Mouse (Mus musculus) MEL (cell line): ENCODE measurements around the gene Dytn. TPM values are rescaled to one million over a fixed set of nuclear protein-coding genes. Genes with fewer than 3 reads are reported as not detected.

ENCODE experiments used
- DNase-seq: peaks from one replicate; pipeline ENCODE4 v3.0.0; 2011; ENCODE audit warnings: low read depth, low spot score
- H3K27ac ChIP-seq: 2 replicates; pipeline ENCODE4 v1.5.1; 2012; ENCODE audit warnings: low read depth, mild to moderate bottlenecking, control low read depth, low read length, moderate library complexity; ENCODE audit not compliant: control insufficient read depth
- H3K27me3 ChIP-seq, 2 experiments: fragments of 150-350 bp in 1 of 2; sonication (generic) in 1 of 2; 2 replicates each; pipeline ENCODE4 v1.6.1; 2012; ENCODE audit warnings: low read length in 2 of 2, mild to moderate bottlenecking in 2 of 2, improper control_type of control experiment in 1 of 2, moderate library complexity in 1 of 2; ENCODE audit not compliant: insufficient read depth in 2 of 2, control insufficient read depth in 1 of 2
- H3K36me3 ChIP-seq, 2 experiments: 2 replicates each; pipeline ENCODE4 v1.6.1; 2012 to 2014; ENCODE audit warnings: low read length in 2 of 2, improper control_type of control experiment in 1 of 2, inconsistent platforms in 1 of 2, mild to moderate bottlenecking in 1 of 2; ENCODE audit not compliant: insufficient read depth in 2 of 2, control insufficient read depth in 1 of 2
- H3K4me1 ChIP-seq, 2 experiments: fragments of 150-350 bp in 1 of 2; sonication (generic) in 1 of 2; 2 replicates each; pipeline ENCODE4 v1.6.1; 2012; ENCODE audit warnings: low read length in 2 of 2, improper control_type of control experiment in 1 of 2, mild to moderate bottlenecking in 1 of 2; ENCODE audit not compliant: insufficient read depth in 2 of 2, control insufficient read depth in 1 of 2
- H3K4me3 ChIP-seq, 2 experiments: fragments of 150-350 bp in 1 of 2; sonication (generic) in 1 of 2; 2 replicates each; pipeline ENCODE4 v1.5.1; 2012; ENCODE audit warnings: low read depth in 2 of 2, low read length in 2 of 2, mild to moderate bottlenecking in 2 of 2, moderate library complexity in 2 of 2, control low read depth in 1 of 2, improper control_type of control experiment in 1 of 2; ENCODE audit not compliant: control insufficient read depth in 1 of 2, insufficient read depth in 1 of 2
- H3K79me2 ChIP-seq: 2 replicates; pipeline ENCODE4 v1.6.1; 2012; ENCODE audit warnings: mild to moderate bottlenecking, low read length, moderate library complexity; ENCODE audit not compliant: control insufficient read depth, poor library complexity, insufficient read depth
- H3K9ac ChIP-seq: 2 replicates; pipeline ENCODE4 v1.6.1; 2012; ENCODE audit warnings: low read depth, mild to moderate bottlenecking, control low read depth, low read length, moderate library complexity; ENCODE audit not compliant: control insufficient read depth, poor library complexity, severe bottlenecking
- H3K9me3 ChIP-seq: fragments of 150-350 bp; sonication (generic); replicated peaks from 2 replicates; pipeline ENCODE4 v1.6.1; 2012; ENCODE audit warnings: mild to moderate bottlenecking, low read length, improper control_type of control experiment, moderate library complexity; ENCODE audit not compliant: insufficient read depth
- BHLHE40 ChIP-seq: IDR thresholded peaks from 2 replicates; pipeline ENCODE4 v1.6.1; 2012; ENCODE audit warnings: low read depth, mild to moderate bottlenecking, inconsistent platforms, low read length, improper control_type of control experiment, borderline replicate concordance
- ETS1 ChIP-seq: IDR thresholded peaks from 2 replicates; pipeline ENCODE4 v1.6.1; 2012; ENCODE audit warnings: low read depth, mild to moderate bottlenecking, inconsistent platforms, low read length, improper control_type of control experiment, moderate library complexity
- GATA1 ChIP-seq: IDR thresholded peaks from 2 replicates; pipeline ENCODE4 v1.6.1; 2011; ENCODE audit warnings: low read depth, low read length, improper control_type of control experiment
- KAT2A ChIP-seq: conservative IDR thresholded peaks from 2 replicates; pipeline ENCODE4 v1.6.1; 2012; ENCODE audit warnings: low read depth, low read length, improper control_type of control experiment, inconsistent platforms
- MAFK ChIP-seq: IDR thresholded peaks from 2 replicates; pipeline ENCODE4 v1.6.1; 2011; ENCODE audit warnings: low read depth, mild to moderate bottlenecking, low read length, improper control_type of control experiment, borderline replicate concordance
- MAX ChIP-seq: IDR thresholded peaks from 2 replicates; pipeline ENCODE4 v1.6.1; 2011; ENCODE audit warnings: low read length, improper control_type of control experiment
- MAZ ChIP-seq: IDR thresholded peaks from 2 replicates; pipeline ENCODE4 v1.6.1; 2012; ENCODE audit warnings: low read depth, mild to moderate bottlenecking, inconsistent platforms, low read length, improper control_type of control experiment
- MEF2A ChIP-seq: IDR thresholded peaks from 2 replicates; pipeline ENCODE4 v1.6.1; 2014; ENCODE audit warnings: low read depth, mild to moderate bottlenecking, inconsistent platforms, low read length, improper control_type of control experiment; ENCODE audit not compliant: poor library complexity, insufficient replicate concordance, severe bottlenecking; ENCODE audit errors: extremely low read depth
- MXI1 ChIP-seq: IDR thresholded peaks from 2 replicates; pipeline ENCODE4 v1.6.1; 2011; ENCODE audit warnings: mild to moderate bottlenecking, low read depth, low read length, improper control_type of control experiment
- NRF1 ChIP-seq: IDR thresholded peaks from 2 replicates; pipeline ENCODE4 v1.6.1; 2014; ENCODE audit warnings: low read depth, mild to moderate bottlenecking, inconsistent platforms, low read length, improper control_type of control experiment, moderate library complexity; ENCODE audit not compliant: poor library complexity, insufficient read depth, severe bottlenecking
- RAD21 ChIP-seq: IDR thresholded peaks from 2 replicates; pipeline ENCODE4 v1.6.1; 2011; ENCODE audit warnings: mild to moderate bottlenecking, low read depth, low read length, improper control_type of control experiment
- USF1 ChIP-seq: IDR thresholded peaks from 2 replicates; pipeline ENCODE4 v1.6.1; 2014; ENCODE audit warnings: low read depth, mild to moderate bottlenecking, inconsistent platforms, low read length, improper control_type of control experiment, moderate library complexity
- ZKSCAN1 ChIP-seq: IDR thresholded peaks from 2 replicates; pipeline ENCODE4 v1.6.1; 2012; ENCODE audit warnings: low read depth, mild to moderate bottlenecking, inconsistent platforms, low read length, improper control_type of control experiment, moderate library complexity
- polyA plus RNA-seq, 2 experiments: library from polyadenylated mRNA; stranded (reverse) in 1 of 2; unstranded in 1 of 2; fragments of >175 nt in 1 of 2; fragments of >200 nt in 1 of 2; gene quantifications; 2 replicates each; pipeline versions ENCODE4 v1.2.1 to v1.2.4; 2012; ENCODE audit warnings: low replicate concordance in 2 of 2, low read depth in 1 of 2; ENCODE audit not compliant: insufficient read length in 2 of 2, insufficient read depth in 1 of 2, missing spikeins in 1 of 2
- total RNA-seq: library from RNA; depleted of rRNA; stranded (reverse); fragments of 300-350 nt; gene quantifications from 2 replicates; pipeline ENCODE4 v1.2.3, GENCODE M21; 2012

Gene Dytn
- total and polyA plus RNA-seq, 3 experiments: not detected

DNA sequence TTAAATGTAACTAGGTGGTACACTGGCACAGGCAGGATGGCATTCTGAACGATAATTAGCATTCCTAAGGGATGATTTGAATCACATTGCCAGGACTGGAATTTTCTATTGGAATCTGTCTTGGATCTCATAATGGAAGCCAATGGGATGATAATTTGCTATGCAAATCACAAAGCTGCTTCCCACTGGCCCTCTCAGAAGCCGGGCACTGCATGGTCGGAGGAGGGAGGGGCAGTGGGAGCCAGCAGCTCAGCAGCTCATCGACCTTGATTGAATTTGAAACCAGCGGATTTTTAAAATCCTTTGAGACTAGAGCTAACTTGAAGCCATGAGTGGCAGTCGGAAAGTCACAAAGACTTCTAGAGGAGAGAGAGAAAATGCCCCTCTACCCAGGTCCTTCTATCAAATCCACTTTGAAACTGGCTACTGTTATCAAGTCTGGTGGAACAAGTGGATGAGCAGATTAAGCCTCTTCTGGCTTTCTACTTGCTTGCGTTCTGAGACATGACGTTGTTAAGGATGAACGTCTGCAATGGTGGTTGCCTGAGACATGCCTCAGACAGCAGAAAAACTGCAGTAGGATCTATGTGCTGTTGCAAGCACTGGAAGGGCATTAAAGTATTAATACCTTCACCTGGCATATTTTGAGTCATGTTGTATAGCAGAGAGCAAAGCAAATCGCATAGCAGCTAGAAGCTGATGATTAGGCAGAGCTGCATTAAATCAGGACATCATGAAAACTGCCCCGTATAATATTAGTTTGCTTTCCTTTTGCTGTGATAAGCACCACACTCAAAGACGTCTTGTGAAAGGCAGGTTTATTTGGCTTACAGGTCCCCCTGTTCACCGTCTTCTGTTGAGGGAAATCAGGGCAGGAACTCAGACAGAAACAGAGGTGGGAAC, 18.5 kb downstream of the Dytn start:
- no peak overlapping the region for H3K27ac ChIP-seq
- peaks cover 0 to 4% of the 10 kb centered on the region in 2 experiments; a peak in 2 of 4 replicates for H3K36me3 ChIP-seq
- TF ChIP-seq MAFK (no peak), ETS1 (no peak), NRF1 (no peak), MXI1 (no peak)
- no peaks in the 10 kb centered on the region for H3K4me1 ChIP-seq
- H3K9ac ChIP-seq: 0 out of 2 replicates have a peak overlapping the region, but pooled peaks have one; percentile 18
- H3K4me3 ChIP-seq: no peak overlapping the region
- H3K9me3 ChIP-seq: no peaks in the 10 kb centered on the region
- H3K79me2 ChIP-seq: no peaks in the 10 kb centered on the region
- no peaks in the 10 kb centered on the region for H3K27me3 ChIP-seq
- DNase-seq: peak; percentile 11

DNA sequence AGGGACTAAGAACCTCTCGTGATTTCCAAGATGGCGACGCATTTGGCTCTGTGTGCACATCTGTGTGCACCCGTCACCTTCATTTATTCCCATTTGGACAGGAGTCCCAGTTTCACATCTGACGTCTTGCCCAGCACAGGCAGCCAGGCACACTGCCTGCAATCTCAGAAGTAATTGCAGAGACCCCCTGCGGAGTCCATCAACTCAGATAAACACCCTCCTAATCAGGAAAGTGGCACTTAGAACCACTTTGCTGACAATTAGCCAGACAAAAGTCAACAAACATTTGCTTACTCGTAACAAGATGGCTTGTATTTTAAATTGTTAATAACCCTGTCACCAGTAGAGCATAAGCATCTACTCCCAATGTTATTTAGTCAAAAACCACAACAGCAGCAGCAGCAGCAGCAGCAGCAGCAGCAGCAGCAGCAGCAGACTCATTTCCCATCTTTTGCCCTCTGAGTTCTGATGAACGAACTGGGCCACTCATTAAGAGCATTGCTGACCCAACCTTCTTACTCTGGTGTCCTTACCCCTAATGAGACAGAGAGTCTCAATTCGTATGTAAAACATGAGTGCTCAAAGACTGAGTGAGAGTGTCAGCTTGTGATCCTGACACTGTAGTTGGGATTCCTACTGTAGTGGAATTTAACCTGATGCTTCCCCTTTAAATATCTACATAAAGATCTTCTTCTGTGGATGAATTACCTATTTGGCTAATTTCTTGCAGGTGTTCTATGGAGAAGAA, 19.4 kb downstream of the Dytn start:
- Histone ChIP-seq H3K4me3 (no peak overlapping the region), H3K27ac (no peak overlapping the region), H3K9ac (no peak overlapping the region), H3K27me3 (no peaks in the 10 kb centered on the region), H3K9me3 (no peaks in the 10 kb centered on the region), H3K79me2 (no peaks in the 10 kb centered on the region), H3K4me1 (no peaks in the 10 kb centered on the region), H3K36me3 (peaks cover 0 to 4% of the 10 kb centered on the region in 2 experiments; a peak in 2 of 4 replicates)
- no peak for DNase-seq
- TF ChIP-seq ZKSCAN1 (no peak), USF1 (no peak), MAX (no peak), MEF2A (no peak)

DNA sequence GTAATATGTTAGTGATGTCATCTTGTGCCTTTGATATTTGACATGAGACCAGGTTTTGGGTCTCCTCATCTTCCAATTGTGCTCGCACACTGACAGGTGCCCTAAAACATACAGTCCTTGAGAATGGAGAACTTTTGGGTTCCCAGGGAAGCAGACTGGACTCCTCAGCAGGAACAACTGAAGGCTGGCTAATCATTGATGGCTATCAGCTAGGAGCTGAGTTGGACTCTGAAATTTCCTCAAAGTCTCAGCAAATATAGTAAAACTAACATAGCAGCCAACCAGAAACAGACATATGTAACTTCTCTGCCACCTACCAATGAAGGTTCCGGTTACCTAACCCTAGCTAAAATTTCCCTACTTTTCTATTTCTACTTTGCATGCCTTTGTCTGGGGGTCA, 20.6 kb downstream of the Dytn start:
- Histone ChIP-seq H3K27me3 (no peaks in the 10 kb centered on the region), H3K27ac (no peak overlapping the region), H3K9me3 (no peaks in the 10 kb centered on the region), H3K79me2 (no peaks in the 10 kb centered on the region), H3K4me1 (no peaks in the 10 kb centered on the region), H3K36me3 (peaks cover 0 to 4% of the 10 kb centered on the region in 2 experiments; a peak in 2 of 4 replicates), H3K9ac (no peak overlapping the region), H3K4me3 (no peak overlapping the region)
- TF ChIP-seq USF1 (no peak), RAD21 (no peak), MXI1 (no peak), ZKSCAN1 (no peak), MAZ (no peak), GATA1 (no peak), MAX (no peak), KAT2A (no peak), BHLHE40 (no peak)
- no peak for DNase-seq
